Mouse (Mus musculus) inflammation-experienced regulatory T-cells (primary cell): ENCODE measurements around the gene Satb2. TPM values are rescaled to one million over a fixed set of nuclear protein-coding genes. Genes with fewer than 3 reads are reported as not detected.

Experiments
- polyA plus RNA-seq, 2 experiments: library from polyadenylated mRNA; unstranded; fragments of 100-300 nt; shearing (Covaris generic); gene quantifications; one replicate each; pipeline ENCODE4 v1.2.1; 2017

The Satb2 gene
- under 1 TPM in 1 of 2 experiments, not detected in 1; 0.36 TPM for polyA plus RNA-seq

DNA sequence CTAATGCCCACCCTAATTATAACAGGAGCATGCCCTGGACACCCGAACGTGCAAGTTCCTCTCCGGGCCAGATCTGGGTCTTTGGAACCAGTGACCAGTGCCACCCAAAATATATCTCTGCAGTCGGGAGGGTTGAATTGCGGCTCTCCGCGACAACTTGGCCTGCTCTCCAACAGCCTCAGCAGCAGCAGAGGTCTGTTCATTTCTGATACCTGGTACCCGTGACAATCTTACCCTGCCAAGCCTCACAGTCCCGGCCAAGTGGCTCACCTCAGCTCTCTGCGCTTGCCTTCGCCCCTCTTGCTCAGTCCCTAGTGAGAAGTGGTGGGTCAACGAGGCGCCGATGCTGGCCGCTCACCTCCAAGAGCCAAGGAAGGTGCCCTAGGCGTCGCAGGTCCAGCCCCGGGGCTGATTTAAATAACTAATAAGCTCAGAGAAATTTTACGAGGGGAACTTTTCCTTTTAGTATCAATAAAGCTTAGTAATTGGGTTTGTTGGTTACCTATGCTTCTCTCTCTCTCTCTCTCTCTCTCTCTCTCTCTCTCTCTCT, at the start of gene Satb2:
Satb2 (minus strand) TSS at position 500 of the 550 bp plus-strand sequence.

